Mouse (Mus musculus): ENCODE results near the gene Hook2. TPM values are rescaled to one million over a fixed set of nuclear protein-coding genes. Genes with fewer than 3 reads are reported as not detected.

The Hook2 gene
- polyA plus RNA-seq, 1 experiment from 2014 or later = 13.0 TPM

- peaks cover 42% of the 10 kb centered on the region for H3K36me3 ChIP-seq (ENCODE audit: control insufficient read depth, insufficient read depth, low read length)
- ATAC-seq (peak; percentile 88), DNase-seq (ENCODE audit: low spot score) (peak; percentile 95)
- peak overlapping the region; percentile 96 for H3K4me2 ChIP-seq (ENCODE audit: low read length)
- H3K27me3 ChIP-seq (replicated peaks; ENCODE audit: control insufficient read depth, insufficient read depth, low read length) = peaks cover 27% of the 10 kb centered on the region
- H3K4me1 ChIP-seq (ENCODE audit: control insufficient read depth, insufficient read depth, low read length) = peaks cover 31% of the 10 kb centered on the region
- peak overlapping the region; percentile 46 for H3K4me3 ChIP-seq (ENCODE audit: low read depth, low read length)
- no peak overlapping the region for H3K27ac ChIP-seq (ENCODE audit: low read depth, low read length)
- peak overlapping the region; percentile 54; the same call in 1 of the 2 replicates for H3K9ac ChIP-seq (ENCODE audit: low read length)
- no peaks in the 10 kb centered on the region for H3K9me3 ChIP-seq (replicated peaks; ENCODE audit: control insufficient read depth, low read length)
- WGBS = under 1% methylated on average over 56 of the region's 61 CpGs
These were observed 14.2 kb upstream of the Hook2 start for GRCm38 (mm10) chr8:84976031-84976762.

DNA sequence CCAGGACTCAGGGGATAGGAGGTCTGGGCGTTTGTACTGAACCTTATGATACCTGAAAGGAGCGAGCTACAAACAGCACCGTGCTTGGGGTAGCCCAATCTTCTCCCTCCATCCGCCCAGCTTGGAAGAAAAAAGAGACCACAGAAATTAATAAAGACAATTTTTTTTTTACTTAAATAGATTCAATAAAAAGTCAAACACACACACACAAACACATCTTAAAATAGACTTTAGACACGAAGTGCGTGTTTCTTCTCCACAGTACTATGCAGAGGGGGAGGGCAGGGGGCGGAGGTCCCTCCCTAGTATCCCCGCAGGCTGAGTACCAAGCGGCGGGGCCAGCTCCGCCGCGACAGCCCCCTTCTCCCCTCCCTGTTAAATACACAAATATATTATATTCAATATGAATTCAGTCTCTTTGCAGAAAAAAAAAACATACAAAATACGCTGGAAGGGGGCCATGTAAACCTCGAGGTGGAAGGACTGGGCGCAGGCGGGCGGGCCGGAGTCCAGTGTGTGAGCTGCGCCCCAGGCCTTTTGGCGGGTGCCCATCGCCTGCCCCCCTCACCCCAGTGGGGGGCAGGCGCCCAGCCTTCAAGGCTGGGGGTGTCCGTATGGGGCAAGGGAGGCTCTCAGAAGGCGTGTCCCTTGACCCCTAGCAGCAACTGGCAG, 13.5 kb upstream of the Hook2 start:
- Histone ChIP-seq H3K9ac (ENCODE audit: low read length) (peak overlapping the region; percentile 68), H3K27me3 (replicated peaks; ENCODE audit: control insufficient read depth, insufficient read depth, low read length) (peaks cover 27% of the 10 kb centered on the region), H3K4me1 (ENCODE audit: control insufficient read depth, insufficient read depth, low read length) (peaks cover 33% of the 10 kb centered on the region), H3K36me3 (ENCODE audit: control insufficient read depth, insufficient read depth, low read length) (peaks cover 35% of the 10 kb centered on the region), H3K9me3 (replicated peaks; ENCODE audit: control insufficient read depth, low read length) (no peaks in the 10 kb centered on the region), H3K4me2 (ENCODE audit: low read length) (peak overlapping the region; percentile 96), H3K4me3 (ENCODE audit: low read depth, low read length) (peak overlapping the region; percentile 46), H3K27ac (ENCODE audit: low read depth, low read length) (no peak overlapping the region)
- WGBS = 3% methylated on average over 25 of the region's 25 CpGs
- DNase-seq (ENCODE audit: low spot score) = no peak
- ATAC-seq = no peak

DNA sequence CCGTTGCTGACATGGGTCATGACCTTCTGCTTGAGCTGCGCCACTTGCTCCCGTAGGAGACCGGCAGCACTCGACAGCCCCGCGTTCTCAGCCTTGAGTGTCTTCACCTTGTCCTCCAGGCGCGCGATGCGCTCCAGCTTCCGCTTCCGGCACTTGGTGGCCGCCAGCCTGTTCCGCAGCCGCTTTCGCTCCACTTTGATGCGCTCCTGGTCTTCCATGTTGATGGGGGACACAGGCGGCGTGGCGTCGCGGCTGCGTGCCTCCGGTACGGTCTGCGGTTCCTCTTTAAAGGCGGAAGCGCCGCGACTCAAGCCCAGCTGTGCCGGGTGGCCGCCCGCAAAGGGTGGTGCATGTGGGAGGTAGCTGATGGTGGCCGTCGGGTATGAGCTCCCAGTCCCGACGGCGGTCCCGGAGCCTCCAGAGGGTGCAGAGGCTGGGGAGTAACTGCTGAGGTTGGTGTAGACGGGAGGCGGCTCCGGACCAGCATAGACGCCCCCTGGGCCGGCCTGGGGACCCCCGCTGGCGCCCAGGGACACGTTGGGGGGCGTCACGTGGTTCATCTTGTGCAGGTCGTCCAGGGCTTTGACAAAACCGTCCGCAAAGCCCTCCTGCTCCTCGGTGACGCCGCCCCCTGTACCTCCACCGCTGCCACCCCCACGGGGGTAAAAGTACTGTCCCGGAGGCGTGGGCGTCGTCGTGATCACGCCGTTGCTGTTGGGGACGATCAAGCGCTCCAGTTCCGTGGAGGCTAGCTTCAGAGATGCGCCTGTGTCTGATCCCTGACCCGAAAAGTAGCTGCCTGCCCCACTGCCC, 12.8 kb upstream of the Hook2 start:
- Histone ChIP-seq H3K4me3 (ENCODE audit: low read depth, low read length) (peak overlapping the region; percentile 46), H3K36me3 (ENCODE audit: control insufficient read depth, insufficient read depth, low read length) (peaks cover 27% of the 10 kb centered on the region), H3K27me3 (replicated peaks; ENCODE audit: control insufficient read depth, insufficient read depth, low read length) (peaks cover 27% of the 10 kb centered on the region), H3K4me2 (ENCODE audit: low read length) (peak overlapping the region; percentile 96), H3K9me3 (replicated peaks; ENCODE audit: control insufficient read depth, low read length) (no peaks in the 10 kb centered on the region), H3K9ac (ENCODE audit: low read length) (peak overlapping the region; percentile 68), H3K4me1 (ENCODE audit: control insufficient read depth, insufficient read depth, low read length) (peaks cover 33% of the 10 kb centered on the region), H3K27ac (ENCODE audit: low read depth, low read length) (no peak overlapping the region)
- under 1% methylated on average over 69 of the region's 70 CpGs for WGBS
- ATAC-seq = no peak
- peak; percentile 61 for DNase-seq (ENCODE audit: low spot score)

- peaks cover 27% of the 10 kb centered on the region for H3K27me3 ChIP-seq (replicated peaks; ENCODE audit: control insufficient read depth, insufficient read depth, low read length)
- no peaks in the 10 kb centered on the region for H3K9me3 ChIP-seq (replicated peaks; ENCODE audit: control insufficient read depth, low read length)
- WGBS = under 1% methylated on average over 63 of the region's 63 CpGs
- peaks cover 20% of the 10 kb centered on the region for H3K36me3 ChIP-seq (ENCODE audit: control insufficient read depth, insufficient read depth, low read length)
- H3K4me2 ChIP-seq (ENCODE audit: low read length) = peak within 1 kb of the TSS; percentile 96
- peak within 1 kb of the TSS; percentile 46 for H3K4me3 ChIP-seq (ENCODE audit: low read depth, low read length)
- H3K27ac ChIP-seq (ENCODE audit: low read depth, low read length) = peak within 1 kb of the TSS; percentile 24; the same call in 1 of the 2 replicates
- H3K4me1 ChIP-seq (ENCODE audit: control insufficient read depth, insufficient read depth, low read length) = peaks cover 33% of the 10 kb centered on the region
- DNase-seq (ENCODE audit: low spot score) (peak; percentile 88), ATAC-seq (peak; percentile 47)
- H3K9ac ChIP-seq (ENCODE audit: low read length) = peak within 1 kb of the TSS; percentile 68
These were observed 12.0 kb upstream of the Hook2 start, which contains the start of gene Junb for GRCm38 (mm10) chr8:84978248-84978940. Gene Junb, minus strand, starts transcription at chr8:84978718.

GRCm38 (mm10) chr8:84979599-84980421, 10.6 kb upstream of the Hook2 start:
- DNase-seq (ENCODE audit: low spot score) (peak; percentile 95), ATAC-seq (peak; percentile 40; the same call in 1 of the 2 replicates)
- H3K4me2 ChIP-seq (ENCODE audit: low read length) = peak overlapping the region; percentile 96
- WGBS = 2% methylated on average over 39 of the region's 42 CpGs
- H3K9me3 ChIP-seq (replicated peaks; ENCODE audit: control insufficient read depth, low read length) = no peaks in the 10 kb centered on the region
- peaks cover 6% of the 10 kb centered on the region for H3K36me3 ChIP-seq (ENCODE audit: control insufficient read depth, insufficient read depth, low read length)
- peaks cover 27% of the 10 kb centered on the region for H3K27me3 ChIP-seq (replicated peaks; ENCODE audit: control insufficient read depth, insufficient read depth, low read length)
- H3K4me1 ChIP-seq (ENCODE audit: control insufficient read depth, insufficient read depth, low read length) = peaks cover 35% of the 10 kb centered on the region
- no peak overlapping the region for H3K27ac ChIP-seq (ENCODE audit: low read depth, low read length)
- H3K9ac ChIP-seq (ENCODE audit: low read length) = peak overlapping the region; percentile 49
- H3K4me3 ChIP-seq (ENCODE audit: low read depth, low read length) = peak overlapping the region; percentile 26

- Histone ChIP-seq H3K9ac (ENCODE audit: low read length) (no peak overlapping the region; the same call in 1 of the 2 replicates), H3K36me3 (ENCODE audit: control insufficient read depth, insufficient read depth, low read length) (no peaks in the 10 kb centered on the region), H3K27me3 (replicated peaks; ENCODE audit: control insufficient read depth, insufficient read depth, low read length) (peaks cover 27% of the 10 kb centered on the region), H3K27ac (ENCODE audit: low read depth, low read length) (no peak overlapping the region), H3K9me3 (replicated peaks; ENCODE audit: control insufficient read depth, low read length) (no peaks in the 10 kb centered on the region), H3K4me3 (ENCODE audit: low read depth, low read length) (no peak overlapping the region), H3K4me1 (ENCODE audit: control insufficient read depth, insufficient read depth, low read length) (peaks cover 44% of the 10 kb centered on the region), H3K4me2 (ENCODE audit: low read length) (no peak overlapping the region)
- ATAC-seq (no peak), DNase-seq (ENCODE audit: low spot score) (peak; percentile 63)
- 39% methylated on average over 11 of the region's 11 CpGs for WGBS
These were observed 9.6 kb upstream of the Hook2 start for GRCm38 (mm10) chr8:84980622-84981358.

DNA sequence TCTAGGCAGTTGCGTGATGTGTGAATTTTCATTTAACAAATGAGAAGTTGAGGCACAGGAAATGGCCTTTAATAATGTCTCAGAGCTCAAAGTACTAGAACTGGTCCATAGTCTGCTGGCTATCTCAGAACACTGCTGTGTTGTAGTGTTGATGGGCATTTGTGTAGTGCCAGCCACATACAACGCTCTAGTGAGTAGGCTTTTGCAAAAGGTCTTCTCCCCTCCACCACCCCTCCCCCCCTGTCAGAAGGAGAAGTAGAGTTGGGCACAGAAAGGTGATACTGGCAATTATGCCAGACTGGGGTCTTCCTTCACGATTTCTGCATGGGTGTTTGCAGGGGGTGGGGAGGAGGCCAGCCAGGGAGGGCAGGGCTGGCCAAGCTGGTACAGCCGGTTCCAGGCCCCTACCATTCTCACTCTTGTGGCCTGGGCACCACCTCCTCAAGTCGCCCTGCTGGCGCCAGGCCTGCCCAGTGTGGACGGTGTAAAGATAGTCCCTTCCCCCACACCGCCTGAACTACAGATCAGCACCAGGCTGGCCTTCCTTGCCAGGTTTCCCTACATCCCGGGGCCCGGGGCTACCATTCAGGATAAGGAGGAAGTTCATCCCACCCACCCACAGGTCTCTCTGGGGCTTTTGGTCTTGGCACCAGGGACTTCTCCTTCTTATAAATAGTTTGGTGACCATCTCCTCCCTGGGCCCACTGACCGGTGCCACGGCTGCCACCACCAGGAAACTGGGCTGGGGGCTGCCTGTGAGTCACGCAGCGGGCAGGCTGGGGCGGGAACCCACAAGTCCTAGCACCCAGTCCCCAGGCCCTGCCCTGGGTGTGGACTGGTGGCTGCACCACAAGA, 8.5 kb upstream of the Hook2 start:
- H3K27ac ChIP-seq (ENCODE audit: low read depth, low read length) = no peak overlapping the region
- no peak overlapping the region for H3K9ac ChIP-seq (ENCODE audit: low read length)
- ATAC-seq = no peak
- no peaks in the 10 kb centered on the region for H3K9me3 ChIP-seq (replicated peaks; ENCODE audit: control insufficient read depth, low read length)
- peaks cover 38% of the 10 kb centered on the region for H3K4me1 ChIP-seq (ENCODE audit: control insufficient read depth, insufficient read depth, low read length)
- no peak overlapping the region for H3K4me2 ChIP-seq (ENCODE audit: low read length)
- DNase-seq (ENCODE audit: low spot score) = no peak
- H3K27me3 ChIP-seq (replicated peaks; ENCODE audit: control insufficient read depth, insufficient read depth, low read length) = peaks cover 31% of the 10 kb centered on the region
- H3K4me3 ChIP-seq (ENCODE audit: low read depth, low read length) = no peak overlapping the region
- H3K36me3 ChIP-seq (ENCODE audit: control insufficient read depth, insufficient read depth, low read length) = no peaks in the 10 kb centered on the region
- 80% methylated on average over 15 of the region's 15 CpGs for WGBS

Data from forebrain, embryonic 14.5 days (tissue).